Mouse (Mus musculus): ENCODE results near the gene Nlrp4f. TPM values are rescaled to one million over a fixed set of nuclear protein-coding genes. Genes with fewer than 3 reads are reported as not detected.

The Nlrp4f gene
- polyA plus RNA-seq (2015; fragmentation: Nextera tagmentation; extraction: Ambion mirVana): not detected in 2 replicates

GRCm38 (mm10) chr13:65205877-65206276 lies at the start of gene Nlrp4f:
TSS of gene Nlrp4f (minus strand) at chr13:65205977.
- WGBS: 73% methylated on average over 10 of the region's 10 CpGs
- H3K4me1 ChIP-seq (ENCODE audit: insufficient read depth, low read depth, low read length): no peaks in the 10 kb centered on the region
- ATAC-seq (no peak), DNase-seq (ENCODE audit: low spot score) (no peak)
- no peak within 1 kb of the TSS for H3K9ac ChIP-seq (replicated peaks; ENCODE audit: low read depth)
- H3K4me2 ChIP-seq (replicated peaks; ENCODE audit: low read depth, low read length): no peak within 1 kb of the TSS
- no peaks in the 10 kb centered on the region for H3K27me3 ChIP-seq (replicated peaks; ENCODE audit: insufficient read depth, low read length)
- no peaks in the 10 kb centered on the region for H3K36me3 ChIP-seq (ENCODE audit: insufficient read depth, low read length)
- no peak for TF ChIP-seq CTCF (IDR thresholded peaks at IDR 0.05)
- TF ChIP-seq EP300 (IDR thresholded peaks at IDR 0.05): no peak
- no peaks in the 10 kb centered on the region for H3K9me3 ChIP-seq (ENCODE audit: low read length)
- H3K27ac ChIP-seq (ENCODE audit: low read length): no peak within 1 kb of the TSS
- no peak within 1 kb of the TSS for H3K4me3 ChIP-seq (ENCODE audit: low read depth, low read length)

- DNase-seq (ENCODE audit: low spot score): no peak
- Histone ChIP-seq H3K27ac (ENCODE audit: low read length) (no peak overlapping the region), H3K36me3 (ENCODE audit: insufficient read depth, low read length) (no peaks in the 10 kb centered on the region), H3K4me2 (replicated peaks; ENCODE audit: low read depth, low read length) (no peak overlapping the region), H3K4me1 (ENCODE audit: insufficient read depth, low read depth, low read length) (peaks cover 12% of the 10 kb centered on the region; the same call in 1 of the 2 replicates), H3K9me3 (ENCODE audit: low read length) (0 out of 2 replicates have a peak, but pooled peaks cover 6% of the 10 kb centered on the region), H3K4me3 (ENCODE audit: low read depth, low read length) (no peak overlapping the region), H3K9ac (replicated peaks; ENCODE audit: low read depth) (no peak overlapping the region), H3K27me3 (replicated peaks; ENCODE audit: insufficient read depth, low read length) (no peaks in the 10 kb centered on the region)
- ATAC-seq: no peak
- 95% methylated on average over 4 of the region's 4 CpGs for WGBS
- TF ChIP-seq CTCF (IDR thresholded peaks at IDR 0.05) (peak; percentile 50), EP300 (IDR thresholded peaks at IDR 0.05) (no peak)
Observed at GRCm38 (mm10) chr13:65243273-65243672, 37.5 kb upstream of the Nlrp4f start.

GRCm38 (mm10) chr13:65242319-65242787 lies 36.6 kb upstream of the Nlrp4f start:
- 35% methylated on average over 27 of the region's 27 CpGs for WGBS
- ATAC-seq: no peak

GRCm38 (mm10) chr13:65241627-65242318 lies 36.0 kb upstream of the Nlrp4f start:
- no peaks in the 10 kb centered on the region for H3K36me3 ChIP-seq (ENCODE audit: insufficient read depth, low read length)
- no peak for TF ChIP-seq CTCF (IDR thresholded peaks at IDR 0.05)
- no peak for TF ChIP-seq EP300 (IDR thresholded peaks at IDR 0.05)
- H3K27me3 ChIP-seq (replicated peaks; ENCODE audit: insufficient read depth, low read length): no peaks in the 10 kb centered on the region
- ATAC-seq (peak; percentile 3; the same call in 1 of the 2 replicates), DNase-seq (ENCODE audit: low spot score) (peak; percentile 20)
- H3K9ac ChIP-seq (replicated peaks; ENCODE audit: low read depth): peak overlapping the region; percentile 63
- WGBS: 2% methylated on average over 48 of the region's 51 CpGs
- H3K27ac ChIP-seq (ENCODE audit: low read length): peak overlapping the region; percentile 97
- H3K9me3 ChIP-seq (ENCODE audit: low read length): 0 out of 2 replicates have a peak, but pooled peaks cover 6% of the 10 kb centered on the region
- peak overlapping the region; percentile 98 for H3K4me2 ChIP-seq (replicated peaks; ENCODE audit: low read depth, low read length)
- peaks cover 12% of the 10 kb centered on the region; the same call in 1 of the 2 replicates for H3K4me1 ChIP-seq (ENCODE audit: insufficient read depth, low read depth, low read length)
- peak overlapping the region; percentile 75 for H3K4me3 ChIP-seq (ENCODE audit: low read depth, low read length)

More at GRCm38 (mm10) chr13:65242319-65242787, 36.6 kb upstream of the Nlrp4f start:
- no peak for DNase-seq (ENCODE audit: low spot score)
- Histone ChIP-seq H3K4me1 (ENCODE audit: insufficient read depth, low read depth, low read length) (peaks cover 12% of the 10 kb centered on the region; the same call in 1 of the 2 replicates), H3K27ac (ENCODE audit: low read length) (no peak overlapping the region), H3K36me3 (ENCODE audit: insufficient read depth, low read length) (no peaks in the 10 kb centered on the region), H3K4me2 (replicated peaks; ENCODE audit: low read depth, low read length) (peak overlapping the region; percentile 98), H3K9me3 (ENCODE audit: low read length) (0 out of 2 replicates have a peak, but pooled peaks cover 6% of the 10 kb centered on the region), H3K4me3 (ENCODE audit: low read depth, low read length) (peak overlapping the region; percentile 75), H3K27me3 (replicated peaks; ENCODE audit: insufficient read depth, low read length) (no peaks in the 10 kb centered on the region), H3K9ac (replicated peaks; ENCODE audit: low read depth) (0 out of 2 replicates have a peak overlapping the region, but pooled peaks have one; percentile 63)
- no peak for TF ChIP-seq EP300 (IDR thresholded peaks at IDR 0.05)
- TF ChIP-seq CTCF (IDR thresholded peaks at IDR 0.05): no peak

GRCm38 (mm10) chr13:65241099-65241626 lies 35.4 kb upstream of the Nlrp4f start:
- Histone ChIP-seq H3K27me3 (replicated peaks; ENCODE audit: insufficient read depth, low read length) (no peaks in the 10 kb centered on the region), H3K27ac (ENCODE audit: low read length) (peak overlapping the region; percentile 97), H3K9me3 (ENCODE audit: low read length) (0 out of 2 replicates have a peak, but pooled peaks cover 6% of the 10 kb centered on the region), H3K4me2 (replicated peaks; ENCODE audit: low read depth, low read length) (peak overlapping the region; percentile 98), H3K9ac (replicated peaks; ENCODE audit: low read depth) (peak overlapping the region; percentile 63), H3K4me1 (ENCODE audit: insufficient read depth, low read depth, low read length) (peaks cover 12% of the 10 kb centered on the region; the same call in 1 of the 2 replicates), H3K36me3 (ENCODE audit: insufficient read depth, low read length) (no peaks in the 10 kb centered on the region), H3K4me3 (ENCODE audit: low read depth, low read length) (peak overlapping the region; percentile 75)
- under 1% methylated on average over 45 of the region's 45 CpGs for WGBS
- no peak; the same call in 1 of the 2 replicates for TF ChIP-seq CTCF (IDR thresholded peaks at IDR 0.05)
- TF ChIP-seq EP300 (IDR thresholded peaks at IDR 0.05): no peak
- peak; percentile 95 for DNase-seq (ENCODE audit: low spot score)
- ATAC-seq: peak; percentile 86

GRCm38 (mm10) chr13:65240509-65241098 lies 34.8 kb upstream of the Nlrp4f start:
- DNase-seq (ENCODE audit: low spot score): peak; percentile 99
- ATAC-seq: peak; percentile 93
- Histone ChIP-seq H3K27me3 (replicated peaks; ENCODE audit: insufficient read depth, low read length) (no peaks in the 10 kb centered on the region), H3K27ac (ENCODE audit: low read length) (peak overlapping the region; percentile 97), H3K36me3 (ENCODE audit: insufficient read depth, low read length) (no peaks in the 10 kb centered on the region), H3K4me3 (ENCODE audit: low read depth, low read length) (peak overlapping the region; percentile 75), H3K4me2 (replicated peaks; ENCODE audit: low read depth, low read length) (peak overlapping the region; percentile 98), H3K4me1 (ENCODE audit: insufficient read depth, low read depth, low read length) (peaks cover 12% of the 10 kb centered on the region; the same call in 1 of the 2 replicates), H3K9me3 (ENCODE audit: low read length) (0 out of 2 replicates have a peak, but pooled peaks cover 1% of the 10 kb centered on the region), H3K9ac (replicated peaks; ENCODE audit: low read depth) (peak overlapping the region; percentile 63)
- no peak for TF ChIP-seq EP300 (IDR thresholded peaks at IDR 0.05)
- peak; percentile 31; the same call in 1 of the 2 replicates for TF ChIP-seq CTCF (IDR thresholded peaks at IDR 0.05)
- under 1% methylated on average over 27 of the region's 28 CpGs for WGBS

Data from lung, postnatal 0 days (tissue).